Mouse (Mus musculus) heart, postnatal 25 days (tissue): ENCODE data around the gene Hyal4. TPM values are rescaled to one million over a fixed set of nuclear protein-coding genes. Genes with fewer than 3 reads are reported as not detected.

ENCODE experiments used
- DNase-seq: peaks from one replicate; pipeline ENCODE4 v3.0.0; 2022; ENCODE audit warnings: low spot score
- intact Hi-C: fragments of 180-260 bp; cut with DNase I; formaldehyde crosslinking; loops from one replicate; pipeline ENCODE4 v1.15.1; 2025
- total RNA-seq, 2 experiments: library from RNA; stranded (reverse); gene quantifications; 2 replicates each; pipeline ENCODE4 v1.2.3; 2021

The Hyal4 gene
- total RNA-seq = not detected

DNA sequence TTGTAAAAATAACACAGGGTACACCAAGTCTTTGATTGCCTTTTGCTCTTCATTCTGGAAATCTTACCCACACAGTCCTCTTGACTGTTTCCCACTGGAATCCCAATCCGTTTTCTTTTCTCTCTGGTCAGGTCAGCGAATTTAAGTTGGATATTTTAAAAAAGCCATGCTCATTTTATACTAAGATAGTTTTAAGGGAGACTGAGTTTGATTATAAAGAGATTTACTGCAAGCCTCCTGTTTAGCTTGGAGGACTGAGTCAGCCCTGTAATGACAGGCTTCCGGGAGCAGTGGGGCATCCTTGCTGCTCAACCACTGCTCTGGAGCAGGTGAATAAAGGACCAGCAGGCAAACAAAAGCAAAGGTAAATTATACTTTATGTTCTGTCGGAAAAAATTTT, at the start of gene Hyal4:
Hyal4 (plus strand) TSS at position 301 of the 400 bp plus-strand sequence.
- DNase-seq = no peak
- intact Hi-C loops = no loop called here

DNA sequence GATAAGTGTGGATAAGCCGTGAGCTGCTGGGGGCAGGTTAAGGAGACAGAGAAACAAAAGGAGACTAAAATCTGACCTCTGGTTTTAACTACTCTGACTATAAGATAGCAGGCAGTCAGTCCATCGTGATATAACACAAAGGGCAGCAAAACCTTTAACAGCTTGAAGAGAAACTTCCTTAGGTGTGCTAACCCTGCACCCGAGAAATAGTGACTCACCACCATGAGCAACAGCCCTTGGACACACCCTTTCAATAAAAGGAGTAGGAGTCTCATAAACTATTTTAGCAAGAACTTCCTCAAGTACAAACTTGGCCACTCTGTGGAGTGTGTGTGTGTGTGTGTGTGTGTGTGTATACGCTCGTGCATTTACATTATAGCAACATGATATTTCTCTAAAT, 41.0 kb upstream of the Hyal4 start:
- no peak for DNase-seq
- intact Hi-C loops = no loop called here

DNA sequence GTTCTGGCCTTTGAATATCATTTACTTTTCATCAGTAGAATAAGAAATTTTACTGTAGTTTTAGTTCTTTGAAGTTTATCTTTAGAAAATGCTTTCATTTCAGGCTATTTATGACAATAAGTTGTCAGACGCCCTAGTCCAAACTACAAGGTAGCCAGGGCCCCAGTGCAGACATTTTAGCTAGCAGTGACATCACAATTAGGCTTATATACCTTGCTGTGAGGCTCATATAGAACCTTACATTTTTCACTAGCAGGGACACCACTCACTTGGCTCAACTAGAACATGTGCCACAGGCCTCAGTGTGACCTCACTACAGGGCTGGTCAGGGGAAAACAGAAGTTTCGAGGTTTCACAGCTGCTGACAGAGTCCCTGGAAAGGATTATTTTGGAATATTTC, 40.6 kb upstream of the Hyal4 start:
- intact Hi-C loops = no loop called here
- DNase-seq = no peak

DNA sequence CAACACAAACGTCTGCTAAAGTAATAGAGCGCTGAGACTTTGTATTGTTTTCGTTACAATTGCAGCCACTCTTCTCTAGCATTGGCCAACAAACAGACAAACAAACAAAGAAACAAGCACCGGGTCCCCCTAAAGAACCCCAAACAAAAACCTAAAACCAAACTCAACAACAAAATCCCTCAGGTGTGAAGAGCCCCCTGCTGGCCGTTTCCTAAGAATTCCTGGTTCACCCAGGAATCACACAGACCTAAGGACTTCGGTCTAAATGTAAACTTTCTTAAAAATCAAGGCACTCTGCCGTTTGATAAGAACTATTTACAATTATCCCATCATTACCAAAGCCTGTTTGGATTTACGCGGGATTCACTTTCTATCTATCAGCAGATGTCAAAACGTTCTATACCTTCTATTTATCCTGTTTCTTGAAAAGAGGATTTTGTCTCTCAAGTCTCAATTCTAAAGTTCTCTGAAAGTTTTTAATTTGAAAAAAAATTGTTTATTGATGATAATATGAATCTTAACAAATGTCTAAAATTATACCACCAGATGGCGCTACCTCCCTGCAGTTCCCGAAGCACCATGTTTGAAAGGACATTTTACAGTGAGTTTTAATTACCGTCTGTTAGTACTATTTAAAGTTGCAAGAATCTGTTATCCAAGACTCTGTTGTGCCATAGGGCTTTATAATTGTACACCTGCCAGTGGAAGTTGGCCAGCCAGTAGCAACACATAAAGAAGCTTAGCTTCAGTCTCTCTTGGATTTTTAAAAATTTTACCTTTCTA, 26.6 kb upstream of the Hyal4 start:
- intact Hi-C loops = loop anchor here (2.0 to 10.0 kb wide), 6 partner anchors 89 to 301 kb away; no protein-coding TSS in a partner anchor
- DNase-seq = no peak

DNA sequence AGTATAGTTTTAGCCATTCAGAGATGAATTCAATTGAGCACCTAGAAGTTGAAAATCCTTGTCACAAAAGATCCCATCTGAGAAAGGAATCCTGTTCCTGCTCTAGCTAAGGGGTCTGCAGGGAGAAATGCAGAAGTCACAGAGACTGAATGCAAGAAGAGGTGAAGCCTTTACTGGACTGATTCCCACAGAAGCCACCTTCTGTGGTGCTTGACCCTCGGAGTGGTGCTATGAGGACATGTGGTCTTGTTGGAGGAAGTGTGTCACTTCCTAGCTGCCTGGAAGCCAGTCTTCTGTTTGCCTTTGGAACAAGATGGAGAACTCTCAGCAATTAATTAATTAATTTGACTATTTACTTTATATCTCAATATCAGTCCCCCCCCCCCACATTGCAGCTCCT, 20.0 kb upstream of the Hyal4 start:
- intact Hi-C loops = loop anchor here (10.0 kb wide), 1 partner anchor 243 kb away; no protein-coding TSS in a partner anchor
- no peak for DNase-seq

DNA sequence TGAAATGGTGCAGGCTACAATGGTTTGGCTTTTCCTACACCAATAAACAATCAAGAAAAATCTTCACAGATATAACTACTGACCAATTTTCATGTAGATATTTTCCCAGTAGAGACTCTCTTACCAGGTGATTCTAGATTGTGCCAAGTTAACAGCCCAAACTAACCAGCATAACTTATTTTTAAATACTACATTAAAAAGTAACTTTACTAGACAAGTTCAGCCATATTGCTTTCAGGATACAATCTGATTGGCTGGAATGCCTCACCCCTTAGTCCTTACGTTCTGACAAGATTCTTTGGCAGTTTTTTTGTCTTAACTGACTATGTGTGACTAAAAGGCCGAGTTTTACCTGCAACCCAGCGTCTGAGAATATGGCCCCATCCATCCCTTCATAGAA, 15.2 kb upstream of the Hyal4 start, which contains the start of gene Hyal6:
Hyal6 (plus strand) TSS at position 301 of the 400 bp plus-strand sequence.
- intact Hi-C loops = no loop called here
- no peak for DNase-seq

DNA sequence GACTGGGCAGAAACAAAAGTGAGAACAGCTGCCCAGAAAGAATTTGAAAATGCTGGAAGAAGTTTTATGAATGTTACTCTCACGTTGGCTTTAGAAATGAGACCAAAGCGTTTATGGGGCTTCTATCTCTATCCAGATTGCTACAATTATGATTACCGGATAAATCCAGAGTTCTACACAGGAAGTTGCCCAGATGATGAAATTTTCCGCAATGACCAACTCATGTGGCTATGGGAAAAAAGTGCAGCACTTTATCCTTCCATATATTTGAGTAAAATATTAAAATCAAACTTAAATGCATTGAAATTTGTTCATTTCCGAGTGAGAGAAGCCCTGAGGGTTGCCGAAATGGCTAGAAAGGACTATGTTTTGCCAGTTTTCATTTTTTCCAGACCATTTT, 13.6 kb upstream of the Hyal4 start:
- intact Hi-C loops = no loop called here
- no peak for DNase-seq

DNA sequence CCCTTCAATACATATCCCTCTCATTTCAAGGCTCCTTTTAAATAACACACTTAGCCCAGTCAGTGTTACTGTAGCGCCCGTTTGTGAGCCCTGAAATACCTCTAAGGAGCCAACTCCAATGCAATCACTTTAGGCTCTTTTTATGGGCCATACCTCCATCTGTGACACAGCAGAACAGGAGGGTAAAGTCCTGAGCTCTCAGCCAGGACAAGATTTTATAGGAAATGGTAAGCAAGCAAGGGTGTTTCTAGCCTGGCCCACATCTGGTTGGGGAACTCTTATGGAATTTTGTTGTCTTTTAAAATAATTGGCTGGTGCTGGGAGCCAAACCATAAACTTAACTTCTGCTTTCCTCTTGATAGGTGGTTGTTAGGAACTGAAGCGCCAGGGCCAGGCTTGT, 11.2 kb downstream of the Hyal4 start:
- intact Hi-C loops = no loop called here
- no peak for DNase-seq

DNA sequence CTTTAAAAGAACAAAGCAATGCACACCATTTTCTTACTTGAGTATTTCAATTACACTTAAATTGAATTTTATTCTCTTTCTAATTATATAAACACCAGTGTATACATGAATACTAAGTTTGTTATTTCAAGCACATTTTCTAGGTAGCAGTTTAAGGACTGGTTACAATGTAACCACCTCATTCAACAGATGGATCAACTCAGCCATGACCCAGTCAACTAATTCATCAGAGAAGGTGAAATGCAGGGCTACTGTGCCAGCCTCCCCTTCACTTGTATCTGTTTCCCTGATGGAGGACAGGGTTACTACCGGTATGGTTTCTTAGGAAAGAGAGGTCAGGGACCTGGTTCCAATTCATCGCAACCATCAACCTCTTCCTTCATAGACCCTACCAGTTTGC, 18.1 kb downstream of the Hyal4 start:
- intact Hi-C loops = no loop called here
- DNase-seq = no peak

DNA sequence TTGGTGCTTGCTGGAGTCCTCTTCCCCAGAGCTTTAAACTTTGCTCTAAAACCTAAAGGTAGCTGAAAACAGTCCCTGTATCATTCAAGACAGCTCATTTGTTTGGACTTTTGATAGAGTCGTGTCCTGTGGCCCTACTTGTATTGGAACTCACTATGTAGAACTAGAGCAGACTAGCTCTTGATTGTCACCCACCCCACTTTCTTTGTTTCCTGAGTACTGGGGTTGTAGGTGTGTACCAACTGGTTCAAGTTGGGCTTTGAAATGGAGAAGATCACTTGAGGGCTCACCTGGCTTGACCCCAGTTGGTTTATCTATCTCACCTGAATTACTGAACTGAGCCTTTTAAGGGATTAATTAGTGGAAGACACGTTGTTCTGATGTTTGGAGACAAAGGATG, 31.1 kb downstream of the Hyal4 start:
- DNase-seq = no peak
- intact Hi-C loops = no loop called here

DNA sequence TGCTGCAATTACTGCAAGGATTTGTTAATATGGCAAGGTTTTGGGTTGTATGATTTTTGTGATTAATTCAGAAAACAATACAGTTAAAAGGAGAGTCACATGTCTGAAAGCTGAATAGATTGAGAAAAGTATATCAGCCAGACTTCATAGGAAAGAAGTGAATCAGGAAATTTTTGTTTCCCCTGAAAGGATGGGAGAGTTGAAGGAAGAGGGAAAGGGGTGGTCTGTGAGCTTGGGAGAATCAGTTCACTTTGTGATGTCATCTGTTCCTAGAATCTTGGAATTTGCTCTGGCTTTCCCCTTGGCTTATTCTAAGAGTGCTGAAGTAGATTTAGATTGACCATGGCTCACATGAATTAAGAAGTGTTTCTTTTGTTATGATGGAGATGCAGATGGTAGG, 42.8 kb downstream of the Hyal4 start, which contains the start of gene Spam1:
Spam1 (plus strand) TSS at position 301 of the 400 bp plus-strand sequence.
- intact Hi-C loops = no loop called here

More for the DNA sequence above, 42.8 kb downstream of the Hyal4 start, which contains the start of gene Spam1:
- DNase-seq = no peak

Other genes starting within 250 kb of the Hyal4 start
- under 1 TPM; 0.28 to 0.29 TPM for gene Iqub, start 233.3 kb upstream of the Hyal4 start, total RNA-seq
- 1,000 to 10,000 TPM; 1,436 to 1,506 TPM for gene Ndufa5, start 220.3 kb upstream of the Hyal4 start, total RNA-seq
- gene Asb15, start 220.2 kb upstream of the Hyal4 start, total RNA-seq = 10 to 100 TPM; 48.5 to 62.0 TPM
- gene Lmod2, start 150.6 kb upstream of the Hyal4 start, total RNA-seq = 100 to 1,000 TPM; 681 to 701 TPM
- gene Wasl, start 83.3 kb upstream of the Hyal4 start, total RNA-seq = 10 to 100 TPM; 25.5 to 35.8 TPM
- gene Hyal6, start 15.1 kb upstream of the Hyal4 start, total RNA-seq = not detected
- gene Spam1, start 42.9 kb downstream of the Hyal4 start, total RNA-seq = not detected
- not detected for gene Hyal5, start 109.7 kb downstream of the Hyal4 start, total RNA-seq
- gene Tmem229a, start 208.0 kb downstream of the Hyal4 start, total RNA-seq = under 1 TPM in 1 of 2 experiments, not detected in 1; 0.06 TPM